Mouse (Mus musculus): ENCODE results near the gene Lrrn2. TPM values are rescaled to one million over a fixed set of nuclear protein-coding genes. Genes with fewer than 3 reads are reported as not detected.
"Not testable (repeated sequence)": the region's sequence is repeated elsewhere in the genome, so short reads cannot be mapped to it uniquely, and the experiment has no call there.

The Lrrn2 gene
- total RNA-seq, 2 experiments from 2014 or later = 6.9 to 7.1 TPM

DNA sequence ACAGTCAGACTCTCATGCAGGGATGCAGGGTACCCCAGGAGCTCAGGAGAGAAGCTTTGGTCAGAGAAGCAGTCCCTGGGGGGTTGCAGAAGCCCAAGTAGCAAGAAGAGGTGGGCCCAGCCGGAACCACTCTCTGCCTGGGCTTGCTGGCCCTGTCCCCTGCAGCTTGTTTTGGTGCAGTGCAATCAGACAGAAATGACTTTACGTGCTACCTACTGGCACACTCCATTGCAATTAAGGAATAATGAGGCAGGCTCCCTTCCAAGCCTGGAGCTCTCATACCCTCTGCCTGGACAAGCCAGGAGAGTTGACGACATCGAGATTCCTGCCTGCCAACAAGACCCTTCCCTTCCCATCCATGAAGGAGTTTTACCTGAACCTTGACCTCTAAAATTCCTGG lies 50.2 kb downstream of the Lrrn2 start:
- no peak for DNase-seq

DNA sequence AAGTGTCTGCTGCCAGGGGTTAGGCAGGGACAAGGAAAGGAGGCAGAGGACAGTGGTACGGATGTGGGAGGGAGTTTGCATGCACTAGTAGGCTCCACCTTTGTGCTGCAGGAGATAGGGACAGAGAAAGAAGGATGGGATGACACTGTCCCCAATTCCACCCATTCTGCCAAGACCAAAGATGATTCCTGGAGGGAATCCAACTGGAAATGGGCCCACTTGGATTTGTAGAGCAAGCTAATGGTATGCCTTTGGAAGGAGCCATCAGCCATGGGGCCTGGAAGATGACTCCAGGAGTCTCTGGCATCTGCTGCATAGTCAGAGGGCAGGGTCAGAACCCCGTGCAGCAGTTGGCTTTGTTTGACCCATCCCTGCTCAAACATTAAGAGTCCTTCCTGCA lies 52.3 kb downstream of the Lrrn2 start:
- peak; percentile 26 for DNase-seq

DNA sequence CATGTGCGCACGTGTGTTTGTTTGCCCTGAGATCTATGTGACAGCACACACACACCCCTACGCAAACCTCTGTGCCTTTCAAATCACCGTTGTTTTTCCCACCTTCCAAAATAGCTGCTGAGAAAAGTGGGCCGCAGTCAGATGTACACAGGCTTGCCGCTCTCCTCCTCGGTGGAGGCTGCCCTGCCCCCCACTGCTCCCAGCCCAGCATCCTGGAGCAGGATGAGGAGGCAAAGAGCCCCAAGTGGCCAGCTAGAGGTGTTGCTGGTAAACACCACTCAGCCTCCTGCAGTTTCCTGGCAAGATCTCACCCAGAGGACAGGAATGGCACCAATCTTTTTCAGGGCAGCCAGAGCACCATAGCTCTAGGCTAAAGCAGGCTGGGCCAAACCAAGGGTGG lies 54.8 kb downstream of the Lrrn2 start:
- peak; percentile 27 for DNase-seq

DNA sequence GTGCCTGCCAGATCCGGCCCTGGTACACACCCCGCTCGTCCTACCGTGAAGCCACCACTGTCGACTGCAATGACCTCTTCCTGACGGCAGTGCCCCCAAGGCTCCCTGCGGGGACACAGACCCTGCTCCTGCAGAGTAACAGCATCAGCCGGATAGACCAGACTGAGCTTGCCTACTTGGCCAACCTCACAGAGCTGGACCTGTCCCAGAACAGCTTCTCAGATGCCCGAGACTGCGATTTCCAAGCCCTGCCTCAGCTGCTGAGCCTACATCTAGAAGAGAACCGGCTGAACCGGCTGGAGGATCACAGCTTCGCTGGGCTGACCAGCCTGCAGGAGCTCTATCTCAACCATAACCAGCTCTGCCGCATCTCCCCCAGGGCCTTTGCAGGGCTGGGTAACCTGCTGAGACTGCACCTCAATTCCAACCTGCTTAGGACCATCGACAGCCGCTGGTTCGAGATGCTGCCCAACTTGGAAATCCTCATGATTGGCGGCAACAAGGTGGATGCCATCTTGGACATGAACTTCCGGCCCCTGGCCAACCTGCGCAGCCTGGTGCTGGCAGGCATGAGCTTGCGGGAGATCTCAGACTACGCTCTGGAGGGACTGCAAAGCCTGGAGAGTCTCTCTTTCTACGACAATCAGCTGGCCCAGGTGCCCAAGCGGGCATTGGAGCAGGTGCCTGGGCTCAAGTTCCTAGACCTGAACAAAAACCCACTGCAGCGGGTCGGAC lies 57.4 kb downstream of the Lrrn2 start:
- DNase-seq = peak; percentile 31

DNA sequence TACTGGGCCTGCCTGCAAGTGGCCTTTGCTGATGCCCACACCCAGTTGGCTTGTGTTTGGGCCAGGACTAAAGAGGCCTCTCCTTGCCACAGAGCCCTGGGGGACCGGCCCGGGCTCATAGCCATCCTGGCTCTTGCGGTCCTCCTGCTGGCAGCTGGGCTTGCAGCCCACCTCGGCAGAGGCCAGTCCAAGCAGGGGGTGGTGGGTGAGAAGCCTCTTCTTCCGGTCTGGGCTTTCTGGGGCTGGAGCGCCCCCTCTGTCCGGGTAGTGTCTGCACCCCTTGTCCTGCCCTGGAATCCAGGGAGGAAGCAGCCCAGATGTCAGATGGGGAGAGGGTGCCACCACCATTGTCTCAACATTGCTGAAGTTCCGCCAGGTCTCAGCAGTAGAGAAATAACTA lies 58.9 kb downstream of the Lrrn2 start:
- DNase-seq = peak; percentile 69

DNA sequence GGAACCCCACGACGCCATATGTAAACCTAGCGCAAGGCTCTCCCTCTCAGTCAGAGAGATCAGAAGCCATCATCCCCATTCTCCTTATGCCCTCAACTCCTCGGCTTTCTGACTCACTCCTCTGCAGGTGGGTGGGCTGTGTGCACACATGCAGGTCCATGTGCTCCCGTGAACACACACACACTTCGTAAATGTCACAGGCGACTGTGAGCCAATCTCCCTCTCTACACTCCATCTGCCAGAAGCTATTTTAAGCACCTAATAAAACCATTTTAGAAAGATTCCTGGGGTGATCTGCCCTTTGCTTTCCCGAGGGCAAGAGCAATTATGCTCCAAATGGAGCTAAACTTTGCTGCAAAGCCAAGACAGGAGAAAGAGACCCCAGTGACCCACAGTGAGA lies 65.8 kb downstream of the Lrrn2 start:
- no peak for DNase-seq

DNA sequence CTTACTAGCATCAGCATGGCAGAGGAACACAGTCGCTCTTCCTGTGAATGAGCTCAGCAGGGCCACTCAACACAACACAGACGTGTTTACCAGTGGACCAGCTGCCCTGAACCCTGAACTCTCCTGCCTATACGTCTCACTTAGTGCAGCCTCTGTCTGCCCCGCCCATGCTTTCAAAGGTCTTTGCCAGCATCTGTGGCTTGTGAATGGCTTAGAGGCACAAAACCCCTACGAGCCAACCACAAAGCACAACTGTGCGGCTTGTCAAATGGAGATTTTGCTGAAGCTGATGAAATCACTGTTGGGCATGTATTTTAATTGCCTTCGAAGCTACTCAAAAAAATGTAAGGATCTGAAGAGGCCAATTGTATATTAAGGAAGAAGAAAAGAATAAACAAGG lies 67.7 kb downstream of the Lrrn2 start:
- DNase-seq = no peak

DNA sequence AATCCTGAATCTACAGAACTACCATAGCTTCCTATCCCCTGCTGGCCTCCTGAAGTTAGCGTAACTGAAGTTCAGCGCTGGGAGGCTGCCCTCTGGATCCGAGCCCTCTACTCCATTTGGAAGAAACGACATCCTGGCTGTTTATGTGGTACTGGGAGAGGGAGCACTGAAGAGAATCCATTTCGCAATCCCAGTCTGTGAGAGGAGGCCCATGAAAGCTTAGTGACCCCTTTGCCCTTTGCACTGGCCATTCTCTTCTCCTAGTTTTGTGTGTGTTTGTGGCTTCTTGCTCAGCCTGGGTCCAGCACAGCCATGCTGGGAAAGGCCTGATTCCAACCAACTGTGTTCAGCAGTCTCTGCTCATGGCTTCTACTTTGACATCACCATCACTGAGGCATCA lies 76.7 kb downstream of the Lrrn2 start:
- no peak for DNase-seq

DNA sequence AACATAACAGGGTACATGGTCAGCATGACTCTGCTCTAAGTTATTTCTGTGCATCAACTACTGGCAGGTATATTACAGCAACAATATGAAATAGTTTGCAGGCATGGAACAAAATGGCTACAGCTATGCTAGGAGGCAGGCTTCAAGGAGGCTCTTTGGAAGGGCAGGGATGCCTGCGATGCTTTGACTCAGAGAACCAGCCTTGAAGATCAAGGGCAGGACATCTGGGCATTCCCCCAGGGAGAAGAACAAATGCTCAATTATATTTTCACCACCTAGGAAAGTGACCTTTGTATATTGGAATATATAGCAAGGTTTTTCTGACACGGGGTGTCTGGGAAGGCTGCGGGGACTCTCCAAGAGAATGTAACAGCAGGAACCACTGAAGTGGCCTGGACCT lies 81.7 kb downstream of the Lrrn2 start:
- peak; percentile 26 for DNase-seq

DNA sequence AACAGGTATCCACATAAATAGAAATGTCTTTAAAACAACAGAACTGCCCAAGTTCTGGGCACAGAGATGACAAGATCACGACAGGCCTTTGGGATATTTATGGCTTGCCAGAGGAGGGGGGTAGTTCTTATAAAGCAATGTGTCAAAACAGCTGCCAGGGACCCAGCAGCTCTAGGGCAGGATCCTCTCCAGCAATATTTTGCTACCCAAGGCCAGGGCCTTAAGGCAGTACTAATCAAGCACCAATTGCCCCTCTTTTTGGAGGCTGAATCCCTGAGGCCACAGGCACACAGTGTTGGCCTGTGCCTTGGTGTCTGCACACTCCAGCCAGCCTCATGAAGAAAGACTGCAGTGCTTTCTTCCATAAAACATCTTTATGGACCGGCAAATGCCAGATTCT lies 84.0 kb downstream of the Lrrn2 start:
- peak; percentile 61 for DNase-seq

DNA sequence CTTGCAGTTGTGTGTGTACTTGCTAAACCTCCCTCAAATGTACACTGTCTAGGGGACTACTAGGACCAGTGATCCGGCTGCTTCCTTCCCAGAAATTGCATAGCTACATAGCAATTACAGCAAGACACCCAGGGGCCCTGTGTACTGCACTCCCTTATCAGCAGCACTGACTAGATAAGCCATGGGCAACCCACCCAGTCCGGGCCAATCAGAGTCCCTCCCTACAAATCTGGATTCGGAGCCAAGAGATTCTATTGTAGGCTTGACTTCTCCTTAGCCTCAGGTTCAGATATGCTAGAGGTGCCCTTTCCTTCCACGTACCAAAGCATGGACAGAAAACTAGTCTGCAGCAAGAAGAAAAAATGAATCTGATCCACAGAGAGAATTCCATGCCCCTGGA lies 84.6 kb downstream of the Lrrn2 start:
- DNase-seq = no peak

DNA sequence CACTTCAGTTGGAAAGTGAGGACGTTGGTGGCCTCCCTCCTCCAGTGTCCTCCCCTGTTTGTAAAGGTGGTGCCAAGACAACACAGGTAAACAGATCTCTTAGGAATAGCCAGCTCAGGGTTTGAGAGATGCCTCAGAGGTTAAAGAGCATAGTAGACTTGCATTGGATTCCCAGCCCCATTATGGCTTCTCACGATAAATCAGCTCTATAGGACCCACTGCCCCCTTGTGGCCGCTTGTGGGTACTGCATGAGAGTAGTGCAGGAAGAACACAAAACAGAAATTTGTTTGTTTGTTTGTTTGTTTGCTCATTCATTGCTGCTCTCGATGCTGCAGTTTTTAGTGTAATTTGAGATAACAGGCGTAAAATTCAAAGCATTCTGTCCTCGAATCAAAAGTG lies 88.6 kb downstream of the Lrrn2 start:
- DNase-seq = peak; percentile 77

DNA sequence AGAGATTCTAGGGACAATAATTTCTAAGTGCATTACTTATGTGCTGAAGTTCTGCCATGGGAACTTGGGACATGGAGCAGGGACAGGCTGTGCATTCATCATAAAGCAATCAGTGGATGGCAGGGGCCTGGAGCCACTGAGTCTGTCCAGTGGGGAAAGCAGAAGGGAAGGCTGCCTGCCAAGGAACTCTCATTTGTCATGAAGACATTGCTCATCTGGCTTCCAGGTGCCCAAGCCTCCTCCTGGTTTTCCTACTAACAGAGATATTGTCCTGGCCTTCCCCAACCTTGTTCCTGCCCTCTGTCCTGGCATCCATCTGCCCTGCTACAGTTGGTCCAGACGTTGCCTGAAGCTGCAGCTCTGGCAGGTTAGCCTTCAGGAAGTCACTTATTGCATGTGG lies 97.3 kb downstream of the Lrrn2 start:
- peak; percentile 22 for DNase-seq

DNA sequence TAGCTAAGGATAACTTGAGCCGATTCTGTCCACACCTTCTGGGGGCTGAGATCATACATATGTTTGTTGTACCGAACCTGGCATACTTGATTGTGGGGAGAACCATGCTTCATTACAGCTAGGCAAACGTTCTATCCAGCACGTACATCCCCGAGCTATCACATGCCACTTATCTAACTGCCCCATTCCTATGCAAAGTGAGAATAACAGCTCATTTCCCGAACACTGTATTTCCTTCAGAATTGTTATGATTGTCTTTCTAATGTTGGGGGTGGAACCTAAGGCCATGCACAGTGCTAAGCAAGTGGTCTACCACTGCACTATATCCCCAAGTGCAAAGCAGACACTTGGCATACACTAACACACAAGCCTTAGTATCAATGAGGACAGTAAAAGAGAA lies 101.2 kb downstream of the Lrrn2 start:
- no peak for DNase-seq

DNA sequence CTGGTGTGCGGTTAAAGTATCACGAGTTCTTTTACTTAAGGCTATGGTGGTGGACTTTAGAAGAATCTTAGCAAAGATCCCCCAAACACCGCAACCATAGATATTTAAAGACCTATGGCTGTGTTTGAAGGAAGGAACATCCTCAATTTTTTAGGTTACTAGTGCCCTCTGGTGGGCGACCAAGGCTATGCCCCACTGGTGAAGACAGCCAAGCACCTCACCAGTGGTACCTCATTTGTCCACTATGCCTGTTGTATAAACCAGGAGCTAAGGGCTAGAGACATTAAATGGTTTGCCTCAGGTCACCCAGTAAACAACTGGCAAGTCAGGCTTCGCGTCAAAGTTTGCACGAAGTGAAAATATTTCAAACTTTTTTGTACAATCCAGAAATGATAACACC lies 102.7 kb downstream of the Lrrn2 start:
- peak; percentile 70 for DNase-seq

DNA sequence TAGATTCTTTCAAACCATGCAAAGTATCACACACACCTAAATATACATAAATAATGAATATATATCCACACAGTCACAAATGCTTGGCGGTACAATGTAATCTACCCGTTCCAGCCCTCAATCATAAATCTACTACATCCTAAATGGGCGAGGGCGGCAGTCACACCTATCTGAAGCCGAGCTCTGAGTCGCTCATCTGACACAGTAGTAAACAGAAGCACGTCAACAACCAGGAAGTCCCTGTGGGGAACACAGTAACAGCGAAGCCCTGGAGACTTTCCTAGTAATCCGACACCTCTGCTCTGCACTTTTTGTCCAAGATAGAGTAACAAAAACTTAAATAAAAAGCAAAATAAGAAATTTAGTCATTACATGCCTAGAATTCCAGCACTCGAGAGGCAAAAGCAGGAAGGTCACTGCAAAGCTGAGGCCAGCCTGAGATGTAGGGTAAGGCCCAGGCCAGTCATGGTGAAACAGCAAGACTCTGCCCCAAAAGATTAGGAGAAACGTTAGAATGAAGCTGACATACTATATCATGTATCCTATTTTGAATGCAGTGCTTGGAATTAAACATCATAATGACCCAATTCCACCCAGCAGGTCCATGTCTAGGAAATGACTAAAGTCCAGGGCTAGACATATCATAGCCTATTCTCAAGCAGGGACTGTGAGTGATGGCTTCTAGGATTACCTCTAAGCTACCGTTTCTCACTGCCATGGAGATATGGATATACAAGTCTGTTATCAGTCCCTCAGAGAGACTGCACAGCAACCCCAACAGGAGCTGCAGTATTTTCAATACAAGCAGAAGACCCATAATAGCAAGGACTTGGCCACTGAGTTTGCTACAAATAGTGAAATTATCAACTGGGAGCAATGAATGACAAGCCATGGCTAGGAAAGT lies 108.7 kb downstream of the Lrrn2 start:
- DNase-seq = not testable (repeated sequence)

Small RNA genes within 50 kb of the gene (microRNA-seq; reads per million reads assigned to microRNA genes)
- not detected for gene Gm44300

Other genes starting within 250 kb of the Lrrn2 start
- gene Nfasc, start 138.5 kb upstream of the Lrrn2 start, total RNA-seq (2021) = 1 to 10 TPM; 4.0 to 7.2 TPM
- gene Mdm4, start 150.3 kb downstream of the Lrrn2 start, total RNA-seq (2021) = 100 to 1,000 TPM in 1 of 2 experiments, 10 to 100 TPM in 1; 58.5 to 101 TPM
- 10 to 100 TPM in 1 of 2 experiments, 1 to 10 TPM in 1; 8.8 to 14.1 TPM for gene Pik3c2b, start 165.4 kb downstream of the Lrrn2 start, total RNA-seq (2021)